Mouse (Mus musculus): ENCODE data around the gene Bcar3. TPM values are rescaled to one million over a fixed set of nuclear protein-coding genes. Genes with fewer than 3 reads are reported as not detected.
A peak's percentile ranks its signal among the peaks of the same experiment; 100 is the strongest.

Bcar3 gene
- total RNA-seq, 4 experiments from 2014 or later: 3.3 to 8.9 (median 4.4) TPM

DNA sequence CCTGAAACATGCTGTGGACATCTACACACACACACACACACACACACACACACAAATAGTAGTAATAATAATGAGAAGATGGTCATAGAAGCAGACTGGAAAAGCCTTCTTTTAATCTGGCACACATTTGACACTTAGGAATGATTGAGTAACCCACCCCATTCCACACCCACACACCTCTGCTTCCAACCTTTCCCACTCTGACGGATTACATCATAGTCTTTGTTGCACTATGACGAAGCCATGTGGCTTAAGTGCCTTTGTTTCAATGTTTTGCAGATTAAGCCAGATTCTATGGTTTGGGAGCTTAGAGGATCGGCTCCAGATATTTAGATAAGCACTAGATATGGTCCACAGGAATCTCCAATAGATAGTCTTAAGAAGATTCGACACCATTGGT is 42.1 kb downstream of the Bcar3 start:
- DNase-seq (ENCODE audit: low spot score in 2 of 2): no peak

DNA sequence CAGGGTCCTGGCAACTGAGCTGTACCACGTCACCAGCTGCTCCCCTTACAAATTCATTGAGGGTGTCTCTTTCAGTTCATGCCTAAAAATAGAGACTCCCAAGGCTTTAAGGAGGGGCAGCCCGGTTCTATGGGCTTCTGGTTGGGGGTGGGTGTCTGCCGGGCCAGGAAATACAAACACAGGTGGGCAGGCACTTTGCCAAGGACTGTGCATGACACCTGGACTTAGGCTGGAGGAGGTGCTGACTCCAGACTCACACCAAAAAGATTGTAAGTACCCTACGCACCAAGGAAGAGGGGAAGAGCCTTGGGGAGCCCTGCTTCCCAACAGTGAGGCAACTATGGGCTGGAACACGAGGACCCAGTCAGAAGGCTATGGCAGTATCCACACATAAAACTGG is 44.1 kb downstream of the Bcar3 start:
- DNase-seq (ENCODE audit: low spot score in 2 of 2): no peak

DNA sequence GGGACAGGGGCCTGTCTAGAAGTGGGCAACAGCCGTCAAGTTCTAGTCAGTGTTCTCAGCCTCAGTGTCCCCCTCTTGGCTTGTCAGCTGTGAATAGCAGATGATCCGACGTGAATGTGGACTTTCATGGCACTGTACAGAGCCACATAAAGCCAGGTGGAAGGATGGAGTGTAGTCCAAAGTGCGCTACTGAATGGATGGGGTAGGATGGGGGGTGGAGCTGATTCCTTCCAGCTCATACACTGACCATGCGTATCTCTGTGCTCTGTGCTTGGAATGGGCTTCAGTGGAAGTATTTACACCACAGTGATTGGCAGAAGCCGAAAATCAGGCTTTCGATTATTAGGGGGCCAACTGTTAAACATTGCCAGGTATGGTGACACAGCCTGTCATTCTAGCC is 45.0 kb downstream of the Bcar3 start:
- DNase-seq (ENCODE audit: low spot score in 2 of 2): no peak

DNA sequence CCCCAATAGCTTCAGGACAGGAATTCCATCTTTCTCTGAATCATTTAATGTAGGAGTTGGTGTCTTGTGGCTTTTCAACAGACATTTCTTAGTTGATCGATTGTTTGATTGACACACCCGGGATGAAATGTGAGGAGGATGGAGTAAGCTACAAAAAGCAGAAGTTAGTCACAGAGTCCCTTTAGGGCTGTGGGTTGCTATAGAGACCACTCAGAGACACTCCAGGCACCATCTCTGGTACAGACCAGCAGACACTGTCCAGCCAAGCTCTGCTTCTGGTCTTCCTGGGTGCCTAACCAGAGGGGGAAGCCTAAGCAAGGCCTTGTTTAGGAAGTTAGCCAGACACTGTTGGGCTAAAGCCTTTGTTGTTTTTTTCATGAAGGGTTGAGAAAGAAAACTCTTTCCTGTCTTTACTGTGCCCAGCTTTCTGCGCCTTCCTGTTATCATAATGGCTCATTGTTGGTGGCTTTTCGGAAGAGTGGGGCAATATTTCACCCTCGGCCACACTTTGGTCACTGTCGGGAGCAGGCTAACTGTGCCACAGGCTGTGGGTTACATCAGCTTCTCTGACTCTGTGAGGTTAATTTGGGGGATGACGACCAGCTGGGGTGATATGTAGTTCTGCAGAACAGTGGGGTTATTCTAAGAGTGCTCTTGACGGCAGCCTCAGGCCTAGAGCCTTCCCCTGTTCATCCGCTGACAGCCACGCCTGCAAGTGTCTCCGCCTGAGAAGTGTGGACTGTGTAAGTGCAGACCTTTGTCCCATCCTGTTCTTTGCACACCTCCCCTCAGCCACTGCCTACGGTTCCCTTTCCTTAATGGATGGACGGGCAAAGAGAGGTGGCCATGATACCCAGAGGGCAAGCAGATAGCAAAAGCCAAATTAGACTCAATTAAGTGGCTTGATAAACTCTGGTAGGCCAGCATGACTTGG is 46.5 kb downstream of the Bcar3 start:
- no peak for DNase-seq (ENCODE audit: low spot score in 2 of 2)

DNA sequence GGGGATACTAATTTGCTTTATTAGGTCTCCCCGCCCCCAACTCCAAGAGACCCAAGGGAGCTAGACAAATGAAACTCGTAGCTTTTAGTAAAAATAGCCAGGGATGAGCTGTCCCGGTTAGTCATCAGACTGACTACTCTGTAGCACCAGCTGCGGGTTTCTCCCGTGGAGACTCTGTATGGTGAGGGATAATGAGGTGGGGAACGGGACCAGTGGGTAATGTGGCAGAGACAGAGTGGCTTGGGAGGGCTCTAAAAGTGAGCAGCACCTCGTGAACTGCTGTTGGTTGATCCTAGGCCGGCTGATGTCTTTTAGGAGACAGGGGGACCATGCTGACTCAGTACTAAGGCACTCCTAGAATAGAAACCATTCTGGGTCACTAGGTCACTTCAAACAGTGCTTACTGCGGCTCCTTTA is 49.5 kb downstream of the Bcar3 start:
- DNase-seq (ENCODE audit: low spot score in 2 of 2): no peak

DNA sequence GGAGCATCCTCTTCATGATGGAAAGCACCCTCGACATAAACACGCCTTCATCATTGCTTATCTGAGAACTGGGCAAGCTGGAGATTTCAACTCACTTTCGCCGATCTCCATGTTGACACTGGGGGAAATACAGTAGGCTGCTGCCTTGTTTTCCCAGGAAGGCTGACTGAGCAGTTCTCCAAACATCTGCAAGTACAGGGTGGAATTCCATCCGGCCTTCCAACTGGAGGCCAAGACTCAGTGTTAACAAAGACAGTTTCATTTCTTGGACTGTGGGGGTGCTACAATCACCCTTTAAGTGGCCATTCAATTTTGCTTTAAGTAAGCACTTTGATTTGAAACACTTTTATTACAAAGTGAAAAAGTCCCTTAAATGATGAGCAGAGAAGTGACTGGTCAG is 50.4 kb downstream of the Bcar3 start:
- DNase-seq (ENCODE audit: low spot score in 2 of 2): no peak

DNA sequence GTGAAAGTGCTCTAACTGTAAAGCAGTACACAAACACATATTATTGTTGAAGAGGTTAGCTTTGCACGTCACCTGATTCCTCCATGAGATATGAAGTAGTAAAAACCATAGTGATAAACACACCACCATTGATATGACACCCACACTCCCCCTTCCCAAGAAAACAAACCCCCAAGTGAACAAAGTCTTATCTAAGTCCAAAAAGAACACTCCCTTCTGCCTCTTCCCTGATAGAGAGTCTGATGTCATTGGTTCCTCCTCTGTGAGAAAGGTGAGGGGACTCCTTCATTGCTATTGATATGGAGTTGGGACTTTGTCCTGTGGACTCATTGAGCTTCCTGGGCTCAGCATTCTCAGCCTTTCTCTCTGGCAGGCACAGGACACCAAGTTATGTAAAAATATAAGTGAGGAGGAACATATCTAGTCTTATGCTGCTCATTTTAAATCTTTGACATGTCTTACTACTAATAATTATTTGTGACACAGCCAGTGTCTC is 52.1 kb downstream of the Bcar3 start:
- DNase-seq (ENCODE audit: low spot score in 2 of 2): no peak

DNA sequence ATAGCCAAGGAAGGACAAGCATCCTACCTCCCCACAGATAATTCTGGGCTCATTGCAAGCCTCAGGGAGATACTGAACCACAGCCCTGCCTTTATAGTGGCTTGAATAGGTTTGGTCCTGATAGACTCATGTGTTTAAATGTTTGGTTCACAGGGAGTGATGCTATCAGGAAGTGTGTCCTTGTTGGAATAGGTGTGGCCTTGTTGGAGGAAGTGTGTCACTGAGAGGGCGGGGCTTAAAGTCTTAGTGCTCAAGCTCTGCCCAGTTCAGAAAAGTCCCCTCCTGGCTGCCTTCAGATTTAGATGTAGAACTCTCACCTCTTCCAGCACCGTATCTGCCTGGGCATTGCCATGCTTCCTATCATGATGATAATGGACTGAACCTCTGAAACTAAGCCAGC is 52.7 kb downstream of the Bcar3 start:
- DNase-seq (ENCODE audit: low spot score in 2 of 2): no peak

DNA sequence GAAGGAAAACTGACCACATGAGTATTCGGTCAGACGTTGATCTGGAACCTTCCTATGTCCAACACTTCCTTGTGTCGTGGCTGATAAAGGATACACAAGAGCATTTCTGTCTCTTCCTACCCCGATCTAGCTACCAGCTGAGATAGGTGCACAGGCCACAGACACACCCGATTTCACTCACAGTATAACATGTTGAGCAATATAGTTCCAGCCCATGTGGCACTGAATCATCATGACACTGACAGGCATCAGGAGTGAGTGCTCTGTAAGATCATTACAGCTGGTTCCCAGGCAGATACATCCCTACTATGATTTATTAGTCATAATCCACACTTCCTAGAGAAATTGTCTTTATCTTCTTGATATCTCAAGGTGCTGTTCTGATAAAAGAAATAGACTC is 54.7 kb downstream of the Bcar3 start:
- DNase-seq (ENCODE audit: low spot score in 2 of 2): no peak

DNA sequence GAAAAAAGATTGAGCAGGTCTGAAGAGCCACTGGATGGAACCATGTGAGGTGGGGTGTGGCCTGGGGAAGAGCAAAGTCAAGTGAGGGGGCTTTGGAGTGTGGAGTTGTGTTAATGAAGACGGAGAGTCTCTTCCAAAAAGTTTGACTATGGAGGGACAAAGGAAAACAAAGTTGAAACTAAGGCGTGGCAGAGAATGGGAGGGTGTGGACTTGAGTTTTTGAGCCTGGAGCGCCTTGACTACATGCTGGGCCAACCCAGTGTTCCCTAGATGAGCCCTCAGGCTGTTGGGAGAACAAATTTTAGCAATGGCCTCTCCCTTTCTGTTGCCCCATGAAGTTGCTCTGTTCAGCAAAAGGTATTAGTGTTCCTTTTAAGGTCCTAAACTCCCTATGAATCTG is 58.9 kb downstream of the Bcar3 start:
- no peak for DNase-seq (ENCODE audit: low spot score in 2 of 2)

DNA sequence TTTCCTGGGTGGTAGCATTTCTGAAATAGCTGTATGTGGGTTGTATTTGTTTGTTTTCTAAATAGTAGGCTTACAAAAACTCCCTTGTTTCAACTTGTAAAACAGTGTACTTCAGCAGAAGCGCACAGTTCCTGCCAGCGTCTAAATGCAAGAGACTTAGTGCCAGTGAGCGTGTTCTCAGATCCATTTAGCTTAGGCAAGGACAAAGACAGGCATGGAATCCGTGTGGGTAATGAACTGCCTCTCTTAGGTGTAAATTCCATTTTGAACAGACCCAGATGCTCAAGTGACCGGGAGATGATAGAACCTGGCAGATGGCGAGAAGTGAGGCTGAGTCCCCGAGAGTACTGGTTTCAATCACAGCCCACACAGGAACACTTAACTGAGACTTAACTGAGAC is 65.5 kb downstream of the Bcar3 start:
- no peak for DNase-seq (ENCODE audit: low spot score in 2 of 2)

DNA sequence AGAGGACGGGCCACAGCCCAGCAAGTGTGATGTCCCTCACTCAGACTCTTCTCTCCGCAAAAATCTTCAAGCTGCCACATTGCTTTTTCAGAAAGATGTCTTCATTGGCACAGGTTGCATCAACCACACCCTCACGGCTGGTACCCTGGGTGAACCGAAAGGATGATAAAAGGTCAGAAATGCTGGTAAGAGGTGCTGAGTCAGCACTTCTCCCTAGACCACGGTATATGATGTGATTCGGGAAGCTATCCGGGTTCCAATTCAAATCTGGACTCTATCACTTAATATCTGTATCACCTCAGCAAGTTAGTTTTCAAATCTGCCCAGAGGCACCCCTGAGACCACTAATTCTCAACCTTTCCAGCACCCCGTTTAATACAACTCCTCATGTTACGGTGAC is 66.0 kb downstream of the Bcar3 start:
- no peak for DNase-seq (ENCODE audit: low spot score in 2 of 2)

DNA sequence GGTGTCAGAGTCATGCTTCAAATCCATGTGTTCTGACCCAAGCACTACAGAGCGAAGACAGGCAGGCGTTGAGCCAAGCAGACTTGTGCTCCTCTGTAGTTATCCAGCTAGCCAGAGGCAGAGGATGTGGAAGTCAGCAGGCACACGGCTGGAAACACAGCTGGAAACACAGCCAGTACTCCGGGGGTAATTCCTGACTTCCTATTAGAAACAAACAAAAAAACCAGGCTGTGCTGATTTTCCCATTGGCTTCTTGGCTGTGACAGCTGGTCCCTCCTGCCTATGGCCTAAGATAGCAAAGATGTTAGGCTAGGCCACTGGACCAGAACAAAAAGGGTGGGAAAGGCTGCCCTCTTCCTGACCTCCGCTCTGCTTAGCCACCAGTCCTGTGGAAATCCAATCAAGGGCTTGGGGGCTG is 66.8 kb downstream of the Bcar3 start:
- no peak for DNase-seq (ENCODE audit: low spot score in 2 of 2)

DNA sequence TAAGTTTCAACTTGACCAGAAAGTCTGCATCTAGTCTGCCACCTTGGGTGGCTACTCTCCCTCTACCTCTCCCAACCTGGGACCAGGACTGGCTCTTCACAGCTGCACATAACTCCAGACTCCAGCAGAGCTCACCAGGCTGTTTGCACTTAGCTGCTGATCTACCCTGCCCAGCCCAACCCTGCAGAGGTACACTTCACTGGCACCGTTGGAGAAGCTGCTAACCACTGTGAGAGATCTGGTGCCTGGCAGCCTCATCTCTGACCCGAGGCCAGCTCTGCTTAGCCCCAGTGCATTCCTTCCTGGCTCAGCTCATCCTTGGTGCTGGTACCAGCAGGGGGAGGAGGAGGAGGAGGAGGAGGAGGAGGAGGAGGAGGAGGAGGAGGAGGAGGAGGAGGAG is 68.8 kb downstream of the Bcar3 start:
- DNase-seq (ENCODE audit: low spot score in 2 of 2): no peak

DNA sequence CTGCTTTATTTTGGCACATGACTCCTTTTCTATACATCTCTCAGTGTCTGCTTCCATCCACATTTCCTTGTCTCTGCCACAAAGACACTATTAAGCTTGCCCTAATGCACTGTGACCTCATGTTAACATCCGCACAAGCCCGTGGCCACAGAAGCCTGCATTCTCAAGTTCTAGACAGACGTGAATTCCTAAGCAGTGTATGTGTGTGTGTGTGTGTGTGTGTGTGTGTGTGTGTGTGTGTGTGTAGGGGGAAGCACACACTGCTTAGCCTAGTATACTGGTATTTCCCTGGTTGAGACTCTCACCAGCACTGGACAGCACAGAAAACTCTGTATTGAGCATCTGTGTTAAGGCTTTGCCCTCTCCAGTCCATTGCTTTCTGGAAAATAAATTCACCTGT is 70.6 kb downstream of the Bcar3 start:
- no peak for DNase-seq (ENCODE audit: low spot score in 2 of 2)

DNA sequence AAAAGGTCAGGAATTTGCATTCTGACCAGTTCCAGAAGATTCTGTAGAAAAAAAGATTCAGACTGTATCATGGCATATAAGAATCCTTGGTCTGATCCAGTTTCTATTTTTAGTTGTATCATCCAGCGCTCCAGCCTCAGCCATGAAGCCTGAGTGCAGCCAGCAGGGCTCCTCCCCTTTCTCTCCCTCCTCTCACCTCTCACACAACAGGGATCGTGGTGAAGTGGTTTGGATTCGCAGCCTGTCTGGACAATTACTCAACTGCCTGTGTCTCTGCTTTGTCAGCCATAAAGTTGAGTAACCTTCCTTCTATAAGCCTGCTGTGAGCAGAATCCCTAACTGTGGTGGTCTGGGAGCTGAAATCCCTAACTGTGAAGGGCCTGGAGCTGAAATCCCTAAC is 71.4 kb downstream of the Bcar3 start:
- peak in 1 of 2 experiments; percentile 15 for DNase-seq (ENCODE audit: low spot score in 2 of 2)

DNA sequence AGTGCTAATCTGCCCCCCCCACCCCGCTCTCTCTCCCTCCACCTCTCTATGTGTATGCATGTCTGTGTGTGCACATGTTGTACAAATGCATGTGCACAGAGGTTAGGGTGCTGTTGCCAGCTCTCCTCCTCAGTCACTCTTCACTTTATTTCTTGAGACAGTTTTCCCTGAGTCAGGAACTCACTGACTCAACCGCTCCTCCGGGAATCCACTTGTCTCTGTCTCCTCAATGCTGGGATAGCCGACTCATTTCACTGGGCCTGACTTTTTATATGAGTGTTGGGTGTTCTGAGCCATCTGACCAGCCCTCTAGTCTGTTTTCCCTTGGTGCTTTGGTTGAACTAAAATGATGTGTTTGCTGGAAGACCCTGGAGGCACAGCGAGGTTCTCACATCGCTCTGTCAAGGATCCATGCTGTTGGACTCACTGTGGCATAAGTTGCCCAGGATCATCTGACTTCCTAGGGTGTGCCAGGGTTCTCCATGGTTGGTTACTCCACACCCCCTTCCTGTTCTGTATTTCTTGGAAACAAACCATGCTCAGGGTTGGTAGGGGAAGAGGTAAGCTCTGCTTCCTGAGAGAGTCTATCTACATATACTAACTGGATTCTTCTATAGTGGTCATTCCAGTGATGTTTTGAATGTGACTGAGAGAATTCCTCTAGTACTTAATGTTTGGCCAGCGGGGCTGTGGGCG is 77.9 kb downstream of the Bcar3 start:
- no peak for DNase-seq (ENCODE audit: low spot score in 2 of 2)

DNA sequence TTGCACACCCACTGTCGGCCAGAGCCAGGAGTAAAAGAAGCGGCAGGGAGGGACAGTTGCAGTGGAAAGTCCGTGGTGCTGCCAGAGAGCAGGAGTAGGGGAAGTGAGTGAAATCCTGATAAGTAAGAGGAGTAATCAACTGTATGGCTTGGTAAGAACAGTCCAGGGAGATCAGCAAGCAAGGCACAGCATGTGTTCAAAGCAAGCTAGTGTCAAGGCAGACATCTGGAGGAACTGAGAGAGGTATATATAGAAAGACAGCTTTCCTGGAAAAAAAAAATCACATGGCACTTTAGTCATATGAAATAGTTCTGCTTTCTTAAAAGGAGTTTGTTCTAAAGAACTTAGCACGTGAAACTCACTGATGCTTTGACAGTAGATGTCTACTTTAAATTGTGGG is 78.7 kb downstream of the Bcar3 start:
- no peak for DNase-seq (ENCODE audit: low spot score in 2 of 2)

DNA sequence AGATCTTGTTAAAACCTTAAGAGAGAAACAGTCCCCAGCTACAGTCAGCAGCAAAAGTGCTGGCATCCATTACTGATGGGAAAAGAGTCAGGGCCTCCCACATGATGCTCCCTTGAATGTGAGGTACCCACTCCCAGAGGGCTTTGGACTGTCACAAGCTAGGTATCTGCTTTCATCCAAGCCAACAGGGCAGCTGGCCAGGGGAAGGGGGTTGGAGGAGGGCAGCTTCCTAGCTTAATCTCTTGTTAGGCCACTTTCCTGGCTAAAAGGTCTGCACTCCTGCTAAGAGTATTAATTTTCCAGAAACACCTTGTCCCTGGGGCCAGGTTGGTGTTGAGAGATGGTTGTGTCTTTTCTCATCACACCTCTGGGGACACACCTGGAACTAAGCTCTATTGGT is 82.1 kb downstream of the Bcar3 start:
- DNase-seq (ENCODE audit: low spot score in 2 of 2): no peak

DNA sequence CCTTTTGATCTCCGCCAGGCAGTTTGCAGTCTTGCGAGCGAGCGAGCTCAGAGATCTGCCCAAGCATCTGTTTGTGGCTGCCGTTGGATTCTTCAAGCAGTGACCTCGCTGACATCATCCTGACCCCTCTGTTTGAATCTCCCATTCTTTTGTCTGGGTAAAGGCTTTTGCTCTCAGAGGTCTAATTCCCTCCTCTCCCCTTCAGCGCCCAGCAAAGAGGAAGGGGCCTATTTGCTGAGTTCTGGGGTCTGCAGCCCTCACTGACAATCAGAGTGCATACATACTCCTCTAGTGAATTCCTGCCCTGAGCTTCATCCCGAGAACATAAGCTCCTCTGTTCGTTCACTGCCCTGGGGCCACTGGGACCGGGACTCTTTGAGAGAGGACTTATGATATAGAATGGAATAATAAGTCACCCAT is 82.5 kb downstream of the Bcar3 start:
- no peak for DNase-seq (ENCODE audit: low spot score in 2 of 2)

DNA sequence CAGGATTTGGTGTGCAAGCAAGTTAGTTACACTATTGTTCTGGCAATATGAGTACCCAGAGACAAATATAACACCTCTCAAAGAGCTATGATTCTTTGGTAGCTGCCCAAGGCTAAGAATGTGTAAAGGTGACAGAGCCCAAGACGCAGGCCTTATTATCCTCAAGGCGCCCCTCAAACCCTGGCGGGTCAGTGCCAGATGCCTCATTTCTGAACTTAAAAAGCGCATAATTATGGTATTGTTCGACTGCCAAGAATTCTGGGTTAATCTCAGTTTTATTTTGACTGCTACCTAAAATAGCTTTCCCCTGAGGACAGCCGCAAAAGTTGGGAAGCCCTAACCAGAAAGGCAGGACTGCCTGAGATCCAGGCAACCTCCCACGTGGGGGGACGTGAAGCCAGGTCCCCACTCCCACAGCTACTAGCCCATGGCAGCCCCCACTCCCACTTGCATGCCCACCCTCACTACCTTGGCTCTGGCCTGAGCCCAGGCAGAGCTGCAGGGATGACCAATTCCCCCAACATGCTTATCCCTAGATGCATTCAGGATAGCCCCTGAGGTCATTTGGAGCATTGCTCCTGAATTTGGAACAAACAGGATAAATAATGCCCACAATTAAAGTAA is 83.0 kb downstream of the Bcar3 start:
- no peak for DNase-seq (ENCODE audit: low spot score in 2 of 2)

DNA sequence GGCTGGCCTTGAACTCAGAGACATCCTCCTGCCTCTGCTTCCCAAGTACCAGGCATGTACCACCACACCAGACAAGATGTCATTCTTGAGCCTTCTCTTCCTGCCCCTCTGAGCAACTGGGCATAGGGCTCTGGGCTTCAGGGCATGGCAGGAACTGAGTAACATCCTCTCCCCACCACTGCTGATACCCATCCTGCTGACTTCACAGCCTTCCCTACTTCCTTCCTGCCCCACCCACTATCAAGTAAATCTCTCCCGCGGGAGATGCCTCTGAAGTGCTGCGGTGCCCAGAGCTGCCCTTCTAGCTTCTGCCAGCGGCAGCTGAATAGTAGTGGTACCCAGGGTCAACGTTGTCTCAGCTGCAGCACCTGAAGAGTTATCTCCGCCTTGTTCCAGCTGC is 84.7 kb downstream of the Bcar3 start:
- no peak for DNase-seq (ENCODE audit: low spot score in 2 of 2)

Data from gastrocnemius, adult 8-10 months (tissue).